Mouse (Mus musculus) olfactory bulb, adult 2 months (tissue): Measurements from ENCODE around the gene Chgb.

Experiments used
- CTCF ChIP-seq: fragments of 200-500 bp; IDR thresholded peaks from 2 replicates; pipeline ENCODE4 v1.5.1; 2012; ENCODE audit warnings: low read depth, mild to moderate bottlenecking, low read length, moderate library complexity; ENCODE audit not compliant: insufficient read depth
- POLR2A ChIP-seq: fragments of 200-500 bp; IDR thresholded peaks from 2 replicates; pipeline ENCODE4 v1.6.1; 2012; ENCODE audit warnings: mild to moderate bottlenecking, low read depth, low read length, moderate library complexity; ENCODE audit not compliant: insufficient read depth

- no peak for TF ChIP-seq POLR2A
- no peak for TF ChIP-seq CTCF
Measured at GRCm38 (mm10) chr2:132793441-132794203, 12.5 kb downstream of the Chgb start.
